Mouse (Mus musculus): ENCODE measurements around the gene Cfap221. TPM values are rescaled to one million over a fixed set of nuclear protein-coding genes. Genes with fewer than 3 reads are reported as not detected.

Cfap221 gene
- total RNA-seq, 2 experiments from 2014 or later: 0.36 to 0.44 TPM

GRCm38 (mm10) chr1:120007851-120008588, 11.0 kb upstream of the Cfap221 start:
- DNase-seq: no peak
- intact Hi-C loops (cut with DNase I): no loop called here

GRCm38 (mm10) chr1:120006844-120007790, 10.1 kb upstream of the Cfap221 start, which contains the start of gene Sctr:
TSS of gene Sctr (plus strand) at chr1:120006894.
- intact Hi-C loops (cut with DNase I): no loop called here
- DNase-seq: peak; percentile 21

- intact Hi-C loops (cut with DNase I): no loop called here
- peak; percentile 15 for DNase-seq
Observed at GRCm38 (mm10) chr1:119997644-119998043, 610 bp upstream of the Cfap221 start.

GRCm38 (mm10) chr1:119986555-119986954, 10.5 kb downstream of the Cfap221 start:
- intact Hi-C loops (cut with DNase I): no loop called here
- DNase-seq: no peak

GRCm38 (mm10) chr1:119975141-119975540, 21.9 kb downstream of the Cfap221 start:
- DNase-seq: no peak
- intact Hi-C loops (cut with DNase I): no loop called here

- intact Hi-C loops (cut with DNase I): no loop called here
Observed at GRCm38 (mm10) chr1:119973117-119973516, 23.9 kb downstream of the Cfap221 start.

GRCm38 (mm10) chr1:119965804-119966514, 31.1 kb downstream of the Cfap221 start:
- intact Hi-C loops (cut with DNase I): no loop called here
- no peak for DNase-seq

More at GRCm38 (mm10) chr1:119973117-119973516, 23.9 kb downstream of the Cfap221 start:
- no peak for DNase-seq

GRCm38 (mm10) chr1:119959920-119960319, 37.1 kb downstream of the Cfap221 start:
- intact Hi-C loops (cut with DNase I): no loop called here

GRCm38 (mm10) chr1:119959464-119959863, 37.6 kb downstream of the Cfap221 start:
- no peak for DNase-seq

More at GRCm38 (mm10) chr1:119959920-119960319, 37.1 kb downstream of the Cfap221 start:
- no peak for DNase-seq

GRCm38 (mm10) chr1:119957716-119958222, 39.3 kb downstream of the Cfap221 start:
- intact Hi-C loops (cut with DNase I): no loop called here
- DNase-seq: peak; percentile 61

More at GRCm38 (mm10) chr1:119959464-119959863, 37.6 kb downstream of the Cfap221 start:
- intact Hi-C loops (cut with DNase I): no loop called here

GRCm38 (mm10) chr1:119954680-119955079, 42.4 kb downstream of the Cfap221 start:
- intact Hi-C loops (cut with DNase I): no loop called here
- DNase-seq: no peak

- intact Hi-C loops (cut with DNase I): no loop called here
Observed at GRCm38 (mm10) chr1:119953456-119953855, 43.6 kb downstream of the Cfap221 start.

GRCm38 (mm10) chr1:119950086-119950485, 46.9 kb downstream of the Cfap221 start:
- intact Hi-C loops (cut with DNase I): no loop called here
- DNase-seq: no peak

More at GRCm38 (mm10) chr1:119953456-119953855, 43.6 kb downstream of the Cfap221 start:
- no peak for DNase-seq

GRCm38 (mm10) chr1:119936861-119937260, 60.2 kb downstream of the Cfap221 start:
- no peak for DNase-seq
- intact Hi-C loops (cut with DNase I): no loop called here

- intact Hi-C loops (cut with DNase I): no loop called here
Observed at GRCm38 (mm10) chr1:119931421-119932150, 65.4 kb downstream of the Cfap221 start.

GRCm38 (mm10) chr1:119929715-119930114, 67.3 kb downstream of the Cfap221 start:
- DNase-seq: no peak
- intact Hi-C loops (cut with DNase I): loop anchor here (5.0 to 10.0 kb wide), 4 partner anchors 115 to 835 kb away; no protein-coding TSS in a partner anchor

More at GRCm38 (mm10) chr1:119931421-119932150, 65.4 kb downstream of the Cfap221 start:
- no peak for DNase-seq

- intact Hi-C loops (cut with DNase I): no loop called here
- DNase-seq: peak; percentile 32
Observed at GRCm38 (mm10) chr1:119919299-119919698, 77.7 kb downstream of the Cfap221 start.

GRCm38 (mm10) chr1:119916823-119917371, 80.1 kb downstream of the Cfap221 start:
- no peak for DNase-seq
- intact Hi-C loops (cut with DNase I): no loop called here
